Mouse (Mus musculus) neutrophil, adult 5-6 weeks (primary cell): ENCODE measurements at regions not wholly inside any gene's neighbourhood (a gene's known extent, or its start where the extent isn't known, plus 50 kb on each side); places are given as distances from the start of the nearest gene placed in this dataset.
A peak's percentile ranks its signal among the peaks of the same experiment; 100 is the strongest.

Source experiments
- ATAC-seq: fragments of 151-379, 151-347 bp; 2 replicates; pipeline ENCODE4 v1.8.0; 2017; ENCODE audit warnings: mild to moderate bottlenecking, moderate TSS enrichment; ENCODE audit not compliant: insufficient number of reproducible peaks, poor library complexity, low FRiP score, severe bottlenecking; ENCODE audit errors: extremely low read depth

- no peak for ATAC-seq
Observed at GRCm38 (mm10) chr3:54103098-54103497, 52.7 kb upstream of the Trpc4 start.

- ATAC-seq, result no peak
Observed at GRCm38 (mm10) chr3:54083634-54084033, 72.2 kb upstream of the Trpc4 start.

GRCm38 (mm10) chr3:54076461-54076860 lies 79.4 kb upstream of the Trpc4 start:
- no peak for ATAC-seq

DNA sequence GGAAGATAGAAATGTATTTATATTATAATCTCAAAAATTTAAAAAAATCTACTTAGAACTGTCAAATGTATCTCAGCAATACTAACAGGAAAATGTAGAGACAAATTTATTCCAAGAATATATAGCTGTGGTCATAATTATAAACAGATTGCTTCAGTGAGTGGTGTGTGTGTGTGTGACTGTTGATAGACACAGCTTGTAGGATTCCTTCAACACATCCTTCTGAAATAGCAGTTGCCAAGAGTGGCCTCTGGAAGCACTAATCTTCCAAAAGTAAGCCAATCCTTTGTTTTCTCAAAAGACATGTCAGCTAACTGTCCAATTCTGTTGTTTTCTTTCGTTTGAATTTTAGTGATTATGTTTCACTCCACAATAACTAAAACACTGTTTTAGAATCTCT lies 95.2 kb upstream of the Trpc4 start:
- no peak for ATAC-seq

DNA sequence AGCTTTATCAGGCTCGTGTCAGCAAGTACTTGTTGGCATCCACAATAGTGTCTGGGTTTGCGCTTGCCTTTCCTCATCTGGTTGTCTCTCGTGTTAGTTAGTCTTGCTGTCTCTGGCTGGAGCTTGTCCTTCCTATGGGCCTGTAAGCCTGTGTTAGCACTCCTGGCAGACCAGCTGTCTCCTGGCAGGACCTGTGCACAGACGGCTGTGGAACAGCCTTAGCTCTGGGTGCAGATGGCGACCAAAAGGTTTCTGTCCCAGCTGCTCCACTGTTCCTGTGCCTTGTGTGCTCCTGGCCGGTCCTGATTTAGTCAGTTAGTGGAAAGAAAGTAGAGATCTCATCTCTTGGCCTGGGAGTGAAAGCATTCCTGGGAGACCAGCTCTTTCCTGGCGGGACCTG lies 101.5 kb upstream of the Trpc4 start:
- ATAC-seq, result no peak

GRCm38 (mm10) chr3:54049370-54049769 lies 106.5 kb upstream of the Trpc4 start:
- ATAC-seq, result no peak

DNA sequence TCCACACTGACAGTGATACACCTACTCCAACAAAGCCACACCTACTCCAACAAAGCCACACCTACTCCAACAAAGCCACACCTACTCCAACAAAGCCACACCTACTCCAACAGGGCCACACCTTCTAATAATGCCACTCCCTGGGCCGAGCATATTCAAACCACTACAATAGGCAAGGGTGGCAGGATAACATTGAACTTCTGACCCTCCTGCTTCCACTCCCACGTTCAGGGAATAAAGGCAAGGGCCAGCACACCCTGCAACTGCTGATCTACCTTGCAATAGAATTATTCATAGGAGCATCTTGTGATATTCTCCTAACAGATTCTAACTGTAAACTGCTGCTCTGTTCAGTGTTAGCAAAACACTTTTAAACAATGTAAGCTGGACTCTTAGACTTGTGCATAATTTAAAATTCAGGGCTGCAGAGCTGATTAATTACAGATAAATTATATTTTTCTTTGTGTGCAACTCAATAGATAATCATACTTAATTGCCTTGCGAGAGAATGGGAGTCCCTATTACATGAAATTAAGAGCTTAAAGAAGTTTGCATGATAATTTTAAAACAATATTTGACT lies 107.7 kb upstream of the Trpc4 start:
- no peak for ATAC-seq

GRCm38 (mm10) chr3:54027365-54027764 lies 128.5 kb upstream of the Trpc4 start:
- ATAC-seq, result no peak

DNA sequence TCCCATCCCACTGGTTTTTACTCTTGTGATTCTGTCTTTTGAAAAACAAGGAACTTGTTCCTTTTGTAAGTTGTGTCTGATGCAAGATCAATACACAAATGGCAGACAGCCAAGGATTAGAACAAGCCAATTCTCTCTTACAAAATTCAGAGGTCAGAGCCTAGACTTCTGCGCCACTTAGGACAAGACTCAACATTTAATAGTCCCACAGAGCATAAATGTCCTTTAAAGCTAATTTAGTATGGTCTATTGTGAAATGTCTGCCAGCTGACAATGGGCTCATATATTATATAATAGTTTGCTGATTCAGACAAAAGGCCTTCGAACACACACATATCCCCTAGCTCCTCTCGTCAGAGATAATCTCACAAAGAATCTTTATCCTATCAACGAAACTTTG lies 135.6 kb upstream of the Trpc4 start:
- no peak for ATAC-seq

DNA sequence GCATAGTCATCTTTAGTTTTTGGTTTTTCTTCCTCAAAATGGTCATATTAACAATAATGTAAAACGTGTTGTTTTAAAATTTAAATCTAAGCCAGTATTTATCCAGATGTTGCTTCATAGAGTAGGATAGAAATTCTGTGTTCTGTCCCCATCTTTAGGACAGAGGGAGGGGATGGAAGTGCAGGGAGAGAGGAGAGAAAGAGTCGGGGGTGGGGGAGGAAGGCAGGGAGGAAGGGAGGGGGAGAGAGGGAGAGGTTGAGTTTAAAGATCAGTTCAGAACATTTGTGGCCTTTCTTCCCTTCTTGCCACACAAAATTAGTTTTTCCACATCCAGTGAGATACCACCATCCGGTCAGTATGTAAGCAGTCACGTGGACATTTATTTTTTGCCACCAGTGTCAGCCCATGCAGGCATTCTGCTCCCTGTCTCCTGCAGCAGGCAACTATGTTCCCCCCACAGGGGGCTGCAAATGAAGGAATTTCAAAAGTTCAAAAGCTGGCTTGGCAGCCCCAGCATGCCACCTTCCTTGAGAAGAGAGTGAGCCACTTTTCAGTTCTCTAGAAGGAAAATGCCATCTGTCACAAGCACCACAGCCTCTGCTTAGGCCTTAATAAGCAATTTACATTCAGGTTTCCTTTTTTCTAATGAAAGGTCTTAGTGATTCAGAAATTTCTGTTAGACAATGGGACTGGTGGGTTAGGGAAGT lies 137.7 kb upstream of the Trpc4 start:
- ATAC-seq, result no peak

- ATAC-seq, result no peak
Observed at GRCm38 (mm10) chr3:54016877-54017276, 139.0 kb upstream of the Trpc4 start.

DNA sequence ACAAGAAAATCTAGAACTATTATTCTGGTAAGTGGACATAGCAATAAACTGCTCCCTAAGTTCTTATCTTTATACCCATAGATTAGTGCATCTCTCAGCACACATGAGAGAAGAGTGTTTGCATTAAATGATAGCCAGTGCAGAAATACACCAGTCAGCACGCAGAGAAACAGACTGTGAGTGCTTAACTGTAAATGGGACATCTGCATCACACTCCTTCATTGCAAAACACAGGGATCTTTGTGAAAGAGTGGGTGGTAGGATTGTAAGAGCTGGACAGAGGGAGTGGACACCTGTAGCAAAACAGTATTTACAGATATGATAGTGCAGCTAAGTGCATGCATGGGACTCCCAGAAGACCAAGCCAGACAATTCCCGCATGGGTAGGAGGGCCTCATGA lies 144.8 kb upstream of the Trpc4 start:
- no peak for ATAC-seq

- 0 out of 2 replicates have a peak, but pooled peaks have one; percentile 39 for ATAC-seq
Observed at GRCm38 (mm10) chr3:53992993-53993392, 129.4 kb upstream of the Ufm1 start.

GRCm38 (mm10) chr3:53988796-53989195 lies 125.2 kb upstream of the Ufm1 start:
- no peak for ATAC-seq

DNA sequence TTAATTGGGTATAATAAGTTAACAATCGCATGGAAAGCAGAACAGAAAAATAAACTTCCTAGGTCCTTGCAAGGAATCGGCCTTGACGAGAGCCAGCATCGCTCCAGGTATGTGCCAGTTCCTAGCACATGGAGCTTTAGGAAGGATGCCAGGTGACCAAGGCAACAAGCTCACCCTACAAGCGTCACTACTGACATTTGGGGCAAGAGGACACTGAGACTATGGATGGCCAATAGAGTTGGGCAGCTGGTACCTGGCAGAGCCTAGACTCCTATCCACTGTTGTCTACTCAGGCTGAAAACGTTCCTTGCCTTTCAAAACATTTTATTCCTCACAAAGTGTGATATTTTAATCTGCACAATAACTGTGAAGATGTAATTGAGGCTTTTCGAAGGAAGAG lies 124.6 kb upstream of the Ufm1 start:
- ATAC-seq, result no peak

DNA sequence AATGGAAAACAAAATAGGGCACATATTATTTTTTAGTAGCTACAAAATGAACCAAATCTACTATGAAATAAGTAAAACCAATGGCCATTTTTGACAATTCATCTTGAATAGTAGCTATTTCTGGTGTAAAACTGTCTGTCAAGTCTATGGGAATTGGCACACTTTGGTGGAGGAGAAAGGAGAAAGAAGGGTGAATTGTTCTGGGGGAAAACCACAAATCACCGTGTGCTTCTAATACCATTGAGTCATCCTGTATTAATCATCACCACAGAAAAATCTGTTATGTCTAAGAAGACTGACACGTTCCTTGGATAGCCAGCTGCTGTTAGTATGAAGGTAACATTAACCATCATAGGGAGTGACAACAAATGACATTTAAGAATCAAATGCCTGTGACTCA lies 123.7 kb upstream of the Ufm1 start:
- ATAC-seq, result no peak

GRCm38 (mm10) chr3:53984743-53985550 lies 121.3 kb upstream of the Ufm1 start:
- no peak for ATAC-seq

GRCm38 (mm10) chr3:53982311-53982710 lies 118.7 kb upstream of the Ufm1 start:
- ATAC-seq, result no peak

GRCm38 (mm10) chr3:53981585-53981984 lies 118.0 kb upstream of the Ufm1 start:
- ATAC-seq, result peak; percentile 73
